10 mouse cellular contexts compared by ENCODE assay signal in genomic region chr2:92941463-92941862, GRCm38 (mm10). TPM values are rescaled to one million over a fixed set of nuclear protein-coding genes. Genes with fewer than 3 reads are reported as not detected.
"Had no signal": no experiment of that assay in that cellular context is flagged by ENCODE, and none has a peak within 500 bp of the region (broad histone marks: within the 10 kb centered on the region; RNA-seq: fewer than 3 reads in every experiment).

No protein-coding gene starts in this region.

- H3K9me3 ChIP-seq: kidney, embryonic 15.5 days; limb, embryonic 13.5 days; neural tube, embryonic 12.5 days had no signal

- H3K4me3 ChIP-seq: kidney, embryonic 15.5 days; limb, embryonic 13.5 days; neural tube, embryonic 12.5 days had no signal

- H3K4me1 ChIP-seq: limb, embryonic 13.5 days; neural tube, embryonic 12.5 days had no signal

- DNase-seq: kidney, postnatal 14 days; layer of hippocampus, postnatal 36 days; lung, adult 18-20 months; midbrain, embryonic 14.5 days; right cerebral cortex, postnatal 25 days had no signal

- H3K9ac ChIP-seq: kidney, embryonic 15.5 days; limb, embryonic 13.5 days; liver, embryonic 14.5 days; neural tube, embryonic 12.5 days had no signal

- H3K27ac ChIP-seq: kidney, embryonic 15.5 days; limb, embryonic 13.5 days; liver, embryonic 14.5 days; neural tube, embryonic 12.5 days had no signal

- H3K4me2 ChIP-seq: kidney, embryonic 15.5 days; limb, embryonic 13.5 days; neural tube, embryonic 12.5 days had no signal

- H3K36me3 ChIP-seq: kidney, embryonic 15.5 days; limb, embryonic 13.5 days; neural tube, embryonic 12.5 days had no signal

RNA-seq across cellular contexts. Expression of gene Syt13, which starts 26.6 kb away (rescaled TPM):
- polyA plus RNA-seq: liver, adult 2 months had no signal
